Mouse (Mus musculus) liver, embryonic 15.5 days (tissue): ENCODE data around the gene Fbxo28. TPM values are rescaled to one million over a fixed set of nuclear protein-coding genes. Genes with fewer than 3 reads are reported as not detected.

Source experiments
- ATAC-seq: fragments of 200-750 bp; cut with Nextera tagmentation; 2 replicates; pipeline ENCODE4 v1.8.0; 2017; ENCODE audit warnings: moderate number of reproducible peaks, mild to moderate bottlenecking, moderate library complexity; ENCODE audit not compliant: insufficient read depth
- H3K27ac ChIP-seq: fragments of 300-500 bp; sonication (generic); replicated peaks from 2 replicates; pipeline ENCODE4 v1.5.1; 2015; ENCODE audit warnings: mild to moderate bottlenecking, inconsistent platforms
- H3K27me3 ChIP-seq: fragments of 300-500 bp; sonication (generic); 2 replicates; pipeline ENCODE4 v1.6.1; 2015; ENCODE audit warnings: mild to moderate bottlenecking, inconsistent platforms
- H3K36me3 ChIP-seq: fragments of 300-500 bp; sonication (generic); replicated peaks from 2 replicates; pipeline ENCODE4 v1.6.1; 2015; ENCODE audit warnings: moderate library complexity, mild to moderate bottlenecking, inconsistent platforms
- H3K4me1 ChIP-seq: fragments of 300-500 bp; sonication (generic); replicated peaks from 2 replicates; pipeline ENCODE4 v1.6.1; 2015; ENCODE audit warnings: inconsistent platforms
- H3K4me2 ChIP-seq: fragments of 300-500 bp; sonication (generic); 2 replicates; pipeline ENCODE4 v1.6.1; 2015; ENCODE audit warnings: moderate library complexity, mild to moderate bottlenecking, inconsistent platforms
- H3K4me3 ChIP-seq: fragments of 300-500 bp; sonication (generic); replicated peaks from 2 replicates; pipeline ENCODE4 v1.5.1; 2015; ENCODE audit warnings: mild to moderate bottlenecking, inconsistent platforms
- H3K9ac ChIP-seq: fragments of 300-500 bp; sonication (generic); 2 replicates; pipeline ENCODE4 v1.6.1; 2015; ENCODE audit warnings: moderate library complexity, mild to moderate bottlenecking, inconsistent platforms
- H3K9me3 ChIP-seq: fragments of 300-500 bp; sonication (generic); replicated peaks from 2 replicates; pipeline ENCODE4 v1.6.1; 2016; ENCODE audit warnings: inconsistent platforms
- WGBS: fragments of 180-500 bp; shearing (Covaris S2); methylation state at CpG from one replicate; pipeline ENCODE4 v1.1.7; 2015; ENCODE audit warnings: mixed read lengths; ENCODE audit not compliant: insufficient replicate concordance; 5-methylcytosine and 5-hydroxymethylcytosine counted together
- polyA plus RNA-seq: library from polyadenylated mRNA; unstranded; fragments of >200 nt; fragmentation: Nextera tagmentation; extraction: Ambion mirVana; gene quantifications from 2 replicates; pipeline ENCODE4 v1.2.1, GENCODE M21; 2015

The Fbxo28 gene
- polyA plus RNA-seq, 1 experiment from 2014 or later = 5.5 TPM

DNA sequence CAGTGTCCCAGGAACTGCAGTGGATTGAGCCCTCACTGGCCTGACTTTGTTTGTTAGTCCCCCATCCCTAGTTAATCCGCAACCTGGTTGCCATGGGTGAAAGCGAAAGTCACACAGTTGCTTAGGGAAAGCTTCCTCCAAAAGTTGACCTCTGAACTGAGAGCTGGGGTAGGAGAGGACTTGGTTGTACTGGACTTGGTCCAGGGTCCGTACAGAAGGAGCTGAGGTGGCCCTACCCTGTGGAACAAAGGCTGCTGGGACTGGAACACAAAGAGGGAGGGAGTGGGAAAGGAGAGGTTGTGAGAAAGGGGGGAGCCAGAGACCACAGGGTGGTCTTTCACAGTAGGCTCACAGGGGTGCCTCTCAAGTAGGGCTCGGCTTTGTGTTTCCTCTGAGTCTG lies 73.1 kb downstream of the Fbxo28 start:
- H3K27me3 ChIP-seq = no peaks in the 10 kb centered on the region
- peaks cover 6% of the 10 kb centered on the region; the same call in 1 of the 2 replicates for H3K36me3 ChIP-seq
- H3K4me2 ChIP-seq = no peak overlapping the region
- H3K4me1 ChIP-seq = peaks cover 10% of the 10 kb centered on the region; the same call in 1 of the 2 replicates
- no peak overlapping the region for H3K9ac ChIP-seq
- H3K9me3 ChIP-seq = no peaks in the 10 kb centered on the region
- WGBS = 57% methylated on average over 4 of the region's 4 CpGs
- no peak overlapping the region for H3K4me3 ChIP-seq
- H3K27ac ChIP-seq = 0 out of 2 replicates have a peak overlapping the region, but pooled peaks have one; percentile 33
- ATAC-seq = peak; percentile 81

DNA sequence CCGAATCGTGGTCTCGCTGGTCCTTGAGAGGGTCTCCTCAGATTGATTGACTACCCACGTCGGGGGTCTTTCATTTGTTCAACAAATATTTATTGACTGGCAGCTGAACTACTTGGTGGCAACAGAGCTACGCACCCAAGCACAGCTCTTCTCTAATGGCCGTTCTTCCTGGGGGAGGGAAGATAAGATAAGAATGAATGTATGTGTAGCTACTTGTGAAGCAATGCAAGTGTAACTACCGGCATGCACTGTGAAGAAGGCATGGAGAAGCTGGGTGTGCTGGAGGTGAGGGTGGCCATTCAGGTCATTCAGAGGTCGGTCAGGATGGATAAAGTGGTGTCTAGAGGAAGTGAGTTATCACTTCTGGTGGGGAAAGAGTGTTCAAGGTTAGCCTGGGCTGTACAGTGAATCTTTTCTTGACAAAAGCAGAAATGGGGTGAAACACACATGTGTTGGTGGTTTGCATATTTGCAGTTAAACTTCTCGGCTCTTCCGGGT lies 75.4 kb downstream of the Fbxo28 start:
- no peak for ATAC-seq
- H3K9ac ChIP-seq = no peak overlapping the region

More for the DNA sequence above, 75.4 kb downstream of the Fbxo28 start:
- Histone ChIP-seq H3K4me3 (no peak overlapping the region), H3K4me1 (peaks cover 7% of the 10 kb centered on the region; the same call in 1 of the 2 replicates), H3K9me3 (no peaks in the 10 kb centered on the region), H3K4me2 (no peak overlapping the region), H3K27me3 (no peaks in the 10 kb centered on the region), H3K27ac (no peak overlapping the region), H3K36me3 (no peaks in the 10 kb centered on the region)
- 68% methylated on average over 11 of the region's 11 CpGs for WGBS

Other genes starting within 250 kb of the Fbxo28 start
- 60.3 and 75.7 TPM in 2 replicates for gene Srp9, start 216.9 kb downstream of the Fbxo28 start, polyA plus RNA-seq
- gene Vmn1r1, start 177.1 kb downstream of the Fbxo28 start, polyA plus RNA-seq = not detected in 2 replicates
- 70.6 and 78.2 TPM in 2 replicates for gene Degs1, start 58.8 kb downstream of the Fbxo28 start, polyA plus RNA-seq
- 3.5 and 3.8 TPM in 2 replicates for gene Trp53bp2, start 67.5 kb upstream of the Fbxo28 start, polyA plus RNA-seq
- gene Capn2, start 176.0 kb upstream of the Fbxo28 start, polyA plus RNA-seq = 24.1 and 26.1 TPM in 2 replicates
- not detected in 2 replicates for gene Capn8, start 223.4 kb upstream of the Fbxo28 start, polyA plus RNA-seq